Mouse (Mus musculus) monocyte, adult 2 months (primary cell): ENCODE measurements around the gene 1810010D01Rik.

ENCODE experiments used
- DNase-seq, 2 experiments: peaks; one replicate each; pipeline ENCODE4 v3.0.0; 2022; ENCODE audit warnings: low spot score in 2 of 2, low read depth in 1 of 2

1810010D01Rik gene

GRCm38 (mm10) chr7:145176750-145177589 is 30.9 kb downstream of the 1810010D01Rik start:
- DNase-seq = no peak

DNA sequence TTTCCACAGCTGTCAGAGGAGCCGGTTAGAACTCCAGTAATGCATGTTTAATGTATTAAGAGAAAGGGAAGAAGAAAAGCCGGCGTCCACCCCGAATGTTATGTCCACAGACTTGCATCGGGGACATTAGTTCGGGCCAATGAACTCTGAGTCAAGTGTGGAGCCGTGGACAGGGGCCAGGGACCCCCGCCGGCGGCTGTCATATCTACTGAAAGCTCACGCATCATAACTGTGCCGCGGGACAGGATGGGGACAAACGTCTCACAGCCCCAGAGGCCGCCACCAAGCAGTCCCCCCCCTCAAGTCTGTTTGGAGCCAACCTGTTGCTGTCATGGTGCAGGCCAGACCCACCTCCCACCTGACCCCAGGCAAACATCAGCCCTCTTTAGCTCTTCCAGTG is 34.4 kb downstream of the 1810010D01Rik start:
- no peak for DNase-seq

GRCm38 (mm10) chr7:145173116-145173515 is 34.8 kb downstream of the 1810010D01Rik start:
- no peak for DNase-seq

DNA sequence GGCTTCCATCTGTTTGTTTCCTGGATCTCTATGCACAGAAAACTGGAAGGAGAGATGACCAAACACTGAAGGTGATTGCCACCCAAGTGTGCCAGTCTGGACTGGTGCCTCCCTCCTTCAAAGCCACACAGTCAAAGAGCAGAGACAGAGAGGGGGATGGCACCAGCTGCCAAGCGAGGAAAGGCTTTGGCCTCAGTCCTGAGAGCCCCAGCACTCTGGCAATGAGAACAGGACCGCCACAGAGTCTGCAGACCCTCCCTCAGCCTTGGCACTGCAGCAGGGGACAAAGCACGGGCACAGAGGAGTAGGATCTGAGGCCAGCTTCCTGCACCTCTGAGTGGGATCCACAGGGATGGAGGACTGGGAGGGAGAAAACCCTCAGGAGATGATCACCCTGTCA is 38.2 kb downstream of the 1810010D01Rik start:
- DNase-seq = no peak

- DNase-seq = no peak
These were observed 48.4 kb downstream of the 1810010D01Rik start for GRCm38 (mm10) chr7:145159283-145160240.
